Mouse (Mus musculus): ENCODE measurements around the gene Map3k13. TPM values are rescaled to one million over a fixed set of nuclear protein-coding genes. Genes with fewer than 3 reads are reported as not detected.

Map3k13 gene
- total and polyA plus RNA-seq, 3 experiments = 0.23 to 0.82 TPM; not detected in 1

GRCm38 (mm10) chr16:21848847-21849246 lies 54.7 kb downstream of the Map3k13 start:
- no peaks in the 10 kb centered on the region for H3K36me3 ChIP-seq (ENCODE audit: control insufficient read depth in 1 of 2, insufficient read depth in 2 of 2, low read length in 2 of 2)
- no peaks in the 10 kb centered on the region for H3K4me1 ChIP-seq (ENCODE audit: control insufficient read depth in 1 of 2, insufficient read depth in 2 of 2, low read length in 2 of 2)
- no peaks in the 10 kb centered on the region; a peak in 2 of 4 replicates for H3K27me3 ChIP-seq (ENCODE audit: control insufficient read depth in 1 of 2, insufficient read depth in 2 of 2, low read length in 2 of 2)
- H3K27ac ChIP-seq (ENCODE audit: control insufficient read depth, low read depth, low read length) = no peak overlapping the region
- H3K9ac ChIP-seq (ENCODE audit: control insufficient read depth, low read depth, low read length, poor library complexity, severe bottlenecking) = no peak overlapping the region
- H3K9me3 ChIP-seq (replicated peaks; ENCODE audit: insufficient read depth, low read length) = no peaks in the 10 kb centered on the region
- DNase-seq (ENCODE audit: low read depth, low spot score) = no peak
- H3K79me2 ChIP-seq (ENCODE audit: control insufficient read depth, insufficient read depth, low read length, poor library complexity) = no peaks in the 10 kb centered on the region
- TF ChIP-seq TCF12 (IDR thresholded peaks at IDR 0.05; ENCODE audit: low read depth, low read length) (no peak), MAZ (IDR thresholded peaks at IDR 0.05; ENCODE audit: low read depth, low read length) (no peak), TAL1 (IDR thresholded peaks at IDR 0.05; ENCODE audit: low read length) (no peak)
- no peak overlapping the region for H3K4me3 ChIP-seq (ENCODE audit: control insufficient read depth in 1 of 2, insufficient read depth in 1 of 2, low read depth in 2 of 2, low read length in 2 of 2)

GRCm38 (mm10) chr16:21852374-21852773 lies 58.2 kb downstream of the Map3k13 start:
- Histone ChIP-seq H3K27me3 (ENCODE audit: control insufficient read depth in 1 of 2, insufficient read depth in 2 of 2, low read length in 2 of 2) (no peaks in the 10 kb centered on the region; a peak in 2 of 4 replicates), H3K9me3 (replicated peaks; ENCODE audit: insufficient read depth, low read length) (no peaks in the 10 kb centered on the region), H3K36me3 (ENCODE audit: control insufficient read depth in 1 of 2, insufficient read depth in 2 of 2, low read length in 2 of 2) (no peaks in the 10 kb centered on the region), H3K27ac (ENCODE audit: control insufficient read depth, low read depth, low read length) (no peak overlapping the region), H3K4me3 (ENCODE audit: control insufficient read depth in 1 of 2, insufficient read depth in 1 of 2, low read depth in 2 of 2, low read length in 2 of 2) (no peak overlapping the region), H3K4me1 (ENCODE audit: control insufficient read depth in 1 of 2, insufficient read depth in 2 of 2, low read length in 2 of 2) (no peaks in the 10 kb centered on the region), H3K9ac (ENCODE audit: control insufficient read depth, low read depth, low read length, poor library complexity, severe bottlenecking) (no peak overlapping the region), H3K79me2 (ENCODE audit: control insufficient read depth, insufficient read depth, low read length, poor library complexity) (no peaks in the 10 kb centered on the region)
- DNase-seq (ENCODE audit: low read depth, low spot score) = no peak
- TF ChIP-seq GATA1 (IDR thresholded peaks at IDR 0.05; ENCODE audit: low read depth, low read length) (no peak), SMC3 (IDR thresholded peaks at IDR 0.05; ENCODE audit: low read depth, low read length) (no peak), MYB (IDR thresholded peaks at IDR 0.05; ENCODE audit: low read depth, low read length) (no peak), RAD21 (IDR thresholded peaks at IDR 0.05; ENCODE audit: low read depth, low read length) (no peak), ZNF384 (IDR thresholded peaks at IDR 0.05; ENCODE audit: low read depth, low read length) (no peak), NELFE (IDR thresholded peaks at IDR 0.05; ENCODE audit: low read depth, low read length) (no peak), ZKSCAN1 (IDR thresholded peaks at IDR 0.05; ENCODE audit: low read depth, low read length) (no peak), GABPA (IDR thresholded peaks at IDR 0.05; ENCODE audit: low read depth, low read length) (no peak), RCOR1 (IDR thresholded peaks at IDR 0.05; ENCODE audit: low read depth, low read length) (no peak), MEF2A (IDR thresholded peaks at IDR 0.05; ENCODE audit: extremely low read depth, insufficient replicate concordance, low read depth, low read length, poor library complexity, severe bottlenecking) (no peak)

- no peak for DNase-seq (ENCODE audit: low read depth, low spot score)
- H3K27me3 ChIP-seq (ENCODE audit: control insufficient read depth in 1 of 2, insufficient read depth in 2 of 2, low read length in 2 of 2) = no peaks in the 10 kb centered on the region; a peak in 2 of 4 replicates
- H3K4me3 ChIP-seq (ENCODE audit: control insufficient read depth in 1 of 2, insufficient read depth in 1 of 2, low read depth in 2 of 2, low read length in 2 of 2) = no peak overlapping the region
Observed at GRCm38 (mm10) chr16:21853446-21853941, 59.3 kb downstream of the Map3k13 start.

More at GRCm38 (mm10) chr16:21853446-21853941, 59.3 kb downstream of the Map3k13 start:
- no peaks in the 10 kb centered on the region for H3K36me3 ChIP-seq (ENCODE audit: control insufficient read depth in 1 of 2, insufficient read depth in 2 of 2, low read length in 2 of 2)
- TF ChIP-seq HCFC1 (IDR thresholded peaks at IDR 0.05; ENCODE audit: low read depth, low read length) (no peak), ZNF384 (IDR thresholded peaks at IDR 0.05; ENCODE audit: low read depth, low read length) (no peak), KAT2A (conservative IDR thresholded peaks at IDR 0.05; ENCODE audit: low read depth, low read length) (no peak), TBP (IDR thresholded peaks at IDR 0.05; ENCODE audit: low read depth, low read length) (no peak), CHD2 (IDR thresholded peaks at IDR 0.05; ENCODE audit: low read length) (no peak), NELFE (IDR thresholded peaks at IDR 0.05; ENCODE audit: low read depth, low read length) (no peak), ZMIZ1 (IDR thresholded peaks at IDR 0.05; ENCODE audit: low read depth, low read length) (no peak), ELF1 (IDR thresholded peaks at IDR 0.05; ENCODE audit: low read depth, low read length) (no peak), MAZ (IDR thresholded peaks at IDR 0.05; ENCODE audit: low read depth, low read length) (no peak), EP300 (IDR thresholded peaks at IDR 0.05; ENCODE audit: low read depth in 1 of 2, low read length in 2 of 2) (no peak), MAX (IDR thresholded peaks at IDR 0.05; ENCODE audit: low read length) (no peak), TAL1 (IDR thresholded peaks at IDR 0.05; ENCODE audit: low read length) (no peak), MXI1 (IDR thresholded peaks at IDR 0.05; ENCODE audit: low read depth, low read length) (no peak), MYB (IDR thresholded peaks at IDR 0.05; ENCODE audit: low read depth, low read length) (no peak), CTCF (IDR thresholded peaks at IDR 0.05 in 2 of 3, conservative IDR thresholded peaks at IDR 0.05 in 1 of 3; ENCODE audit: control insufficient read depth in 1 of 3, insufficient read depth in 1 of 3, low read depth in 2 of 3, low read length in 3 of 3, poor library complexity in 1 of 3, severe bottlenecking in 1 of 3) (no peak), USF2 (IDR thresholded peaks at IDR 0.05; ENCODE audit: borderline replicate concordance in 1 of 2, insufficient read depth in 1 of 2, low read depth in 1 of 2, low read length in 2 of 2) (no peak), SMC3 (IDR thresholded peaks at IDR 0.05; ENCODE audit: low read depth, low read length) (no peak)
- no peaks in the 10 kb centered on the region for H3K9me3 ChIP-seq (replicated peaks; ENCODE audit: insufficient read depth, low read length)
- no peak overlapping the region for H3K27ac ChIP-seq (ENCODE audit: control insufficient read depth, low read depth, low read length)
- H3K9ac ChIP-seq (ENCODE audit: control insufficient read depth, low read depth, low read length, poor library complexity, severe bottlenecking) = no peak overlapping the region
- no peaks in the 10 kb centered on the region for H3K79me2 ChIP-seq (ENCODE audit: control insufficient read depth, insufficient read depth, low read length, poor library complexity)
- no peaks in the 10 kb centered on the region for H3K4me1 ChIP-seq (ENCODE audit: control insufficient read depth in 1 of 2, insufficient read depth in 2 of 2, low read length in 2 of 2)

Measured in MEL (cell line).